Mouse (Mus musculus) forebrain, embryonic 13.5 days (tissue): ENCODE measurements around the gene Gm17268. TPM values are rescaled to one million over a fixed set of nuclear protein-coding genes. Genes with fewer than 3 reads are reported as not detected.

Source experiments
- ATAC-seq: fragments of 200-750 bp; cut with Nextera tagmentation; 2 replicates; pipeline ENCODE4 v1.8.0; 2017
- H3K27ac ChIP-seq: fragments of 300-500 bp; sonication (generic); 2 replicates; pipeline ENCODE4 v1.5.1; 2015; ENCODE audit warnings: inconsistent platforms, mild to moderate bottlenecking, moderate library complexity
- H3K27me3 ChIP-seq: fragments of 300-500 bp; sonication (generic); 2 replicates; pipeline ENCODE4 v1.6.1; 2015; ENCODE audit warnings: mild to moderate bottlenecking, inconsistent platforms
- H3K36me3 ChIP-seq: fragments of 300-500 bp; sonication (generic); 2 replicates; pipeline ENCODE4 v1.6.1; 2015; ENCODE audit warnings: mild to moderate bottlenecking, inconsistent platforms; ENCODE audit not compliant: poor library complexity, severe bottlenecking
- H3K4me1 ChIP-seq: fragments of 300-500 bp; sonication (generic); 2 replicates; pipeline ENCODE4 v1.6.1; 2015; ENCODE audit warnings: inconsistent platforms
- H3K4me2 ChIP-seq: fragments of 300-500 bp; sonication (generic); 2 replicates; pipeline ENCODE4 v1.6.1; 2015; ENCODE audit warnings: inconsistent platforms, mild to moderate bottlenecking, moderate library complexity
- H3K4me3 ChIP-seq: fragments of 300-500 bp; sonication (generic); 2 replicates; pipeline ENCODE4 v1.5.1; 2015; ENCODE audit warnings: mild to moderate bottlenecking, inconsistent platforms
- H3K9ac ChIP-seq: fragments of 300-500 bp; sonication (generic); 2 replicates; pipeline ENCODE4 v1.6.1; 2015; ENCODE audit warnings: mild to moderate bottlenecking, inconsistent platforms
- H3K9me3 ChIP-seq: fragments of 300-500 bp; sonication (generic); replicated peaks from 2 replicates; pipeline ENCODE4 v1.6.1; 2016; ENCODE audit warnings: inconsistent platforms
- WGBS: fragments of 180-500 bp; shearing (Covaris S2); methylation state at CpG from one replicate; pipeline ENCODE4 v1.1.7; 2015; 5-methylcytosine and 5-hydroxymethylcytosine counted together
- polyA plus RNA-seq: library from polyadenylated mRNA; unstranded; fragments of >200 nt; fragmentation: Nextera tagmentation; extraction: Ambion mirVana; gene quantifications from 2 replicates; pipeline ENCODE4 v1.2.1, GENCODE M21; 2015

Gm17268 gene
- polyA plus RNA-seq: not detected in 2 replicates

DNA sequence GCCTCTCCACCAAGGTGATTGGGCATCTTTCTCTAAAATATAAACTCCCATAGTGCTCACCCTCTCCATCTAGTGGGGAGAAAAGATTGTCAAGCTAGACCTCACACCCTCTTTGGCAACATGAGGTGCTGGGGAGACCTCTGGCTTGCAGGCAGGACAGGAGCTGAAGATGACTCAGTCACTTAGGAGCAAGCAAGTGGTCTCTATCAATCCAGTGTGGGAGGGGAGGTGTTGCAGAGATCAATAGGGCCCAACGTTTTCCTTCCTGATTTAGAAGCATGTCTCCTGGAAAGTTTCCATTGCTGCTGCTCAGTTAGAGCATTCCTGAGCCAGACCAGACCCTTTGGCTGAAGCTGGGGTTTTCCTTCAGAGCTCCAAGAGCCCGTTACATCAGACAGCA lies at the start of gene Gm17268:
Gene Gm17268, minus strand, starts transcription at position 28 of the 400 bp plus-strand sequence.
- ATAC-seq: no peak
- no peaks in the 10 kb centered on the region for H3K36me3 ChIP-seq
- no peak within 1 kb of the TSS for H3K9ac ChIP-seq
- no peak within 1 kb of the TSS for H3K4me2 ChIP-seq
- no peak within 1 kb of the TSS for H3K4me3 ChIP-seq
- peaks cover 7% of the 10 kb centered on the region; the same call in 1 of the 2 replicates for H3K4me1 ChIP-seq
- no peaks in the 10 kb centered on the region for H3K27me3 ChIP-seq
- 53% methylated on average over 2 of the region's 2 CpGs for WGBS
- no peak within 1 kb of the TSS for H3K27ac ChIP-seq
- no peaks in the 10 kb centered on the region for H3K9me3 ChIP-seq

DNA sequence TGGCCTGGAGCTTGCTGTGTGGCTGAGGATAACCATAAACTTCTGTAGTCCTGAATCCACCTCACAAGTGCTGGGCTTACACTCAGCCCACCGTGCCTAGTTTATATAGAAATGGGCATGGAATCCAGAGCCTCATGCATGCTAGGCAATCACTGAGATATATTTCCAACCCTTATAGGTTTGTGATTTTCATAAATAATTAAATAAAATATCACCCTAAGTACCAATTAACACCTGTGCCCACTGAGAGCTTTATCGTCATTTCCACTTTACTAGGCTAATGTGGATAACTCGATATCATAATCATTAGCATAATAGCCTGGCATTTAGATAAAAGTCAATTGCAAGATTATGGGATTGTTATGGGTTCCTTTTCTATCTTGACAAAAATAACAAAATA lies 46.0 kb upstream of the Gm17268 start:
- Histone ChIP-seq H3K27ac (no peak overlapping the region), H3K4me1 (no peaks in the 10 kb centered on the region), H3K9me3 (no peaks in the 10 kb centered on the region), H3K36me3 (no peaks in the 10 kb centered on the region), H3K4me3 (no peak overlapping the region), H3K9ac (no peak overlapping the region), H3K4me2 (no peak overlapping the region), H3K27me3 (no peaks in the 10 kb centered on the region)
- ATAC-seq: no peak
- WGBS: 85% methylated on average over 3 of the region's 3 CpGs

DNA sequence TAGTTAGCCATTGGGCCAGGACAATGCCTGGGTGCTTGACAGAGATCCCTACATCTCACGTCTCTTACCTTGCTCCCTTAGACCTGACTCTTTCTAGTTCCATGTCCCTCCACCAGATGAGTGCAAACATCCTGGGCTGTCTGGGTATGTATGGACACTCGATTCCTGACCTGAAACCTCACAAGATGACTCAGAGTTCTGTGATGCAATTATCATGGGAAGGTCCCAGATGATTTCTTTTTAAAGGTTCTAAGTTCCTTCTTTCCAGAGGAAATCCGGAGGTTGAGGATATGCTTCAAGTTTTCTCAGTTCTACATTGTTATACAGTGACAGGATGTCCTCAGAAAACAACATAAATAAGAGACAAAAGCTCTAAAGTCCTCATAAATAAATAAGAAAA lies 42.5 kb upstream of the Gm17268 start:
- no peaks in the 10 kb centered on the region for H3K36me3 ChIP-seq
- H3K4me3 ChIP-seq: no peak overlapping the region
- H3K4me1 ChIP-seq: no peaks in the 10 kb centered on the region
- no peak for ATAC-seq
- WGBS: 91% methylated on average over 3 of the region's 3 CpGs
- no peaks in the 10 kb centered on the region for H3K9me3 ChIP-seq
- H3K27me3 ChIP-seq: no peaks in the 10 kb centered on the region
- no peak overlapping the region for H3K4me2 ChIP-seq
- no peak overlapping the region for H3K9ac ChIP-seq
- no peak overlapping the region for H3K27ac ChIP-seq

DNA sequence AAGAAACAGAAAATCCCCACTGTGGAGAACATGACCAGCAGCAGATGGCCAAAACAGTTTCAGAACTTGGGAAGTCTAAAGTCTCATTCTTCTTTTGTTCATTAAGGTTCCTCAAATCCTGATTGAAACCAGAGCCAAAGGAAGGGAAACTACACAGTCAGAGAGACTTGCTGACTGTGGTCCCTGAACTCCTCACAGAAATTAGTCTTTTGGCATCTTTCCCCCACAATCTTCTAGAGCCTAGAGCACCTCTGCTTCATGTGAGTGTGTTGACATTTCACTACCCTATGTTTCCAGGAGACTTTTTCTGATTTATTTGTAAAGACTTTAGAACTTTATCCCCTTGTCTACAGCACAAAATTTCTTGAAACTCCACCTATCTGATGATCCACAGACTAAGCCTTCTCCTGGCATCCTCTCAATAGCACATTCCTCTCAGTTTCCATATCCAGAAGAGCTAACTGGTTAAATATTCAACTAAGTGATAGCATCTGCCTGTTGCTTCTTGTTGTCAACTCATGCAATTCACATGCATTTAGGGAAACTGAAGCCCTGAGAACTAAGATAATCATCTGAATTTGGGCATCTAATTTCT lies 39.9 kb upstream of the Gm17268 start:
- Histone ChIP-seq H3K9me3 (no peaks in the 10 kb centered on the region), H3K27ac (no peak overlapping the region), H3K4me2 (no peak overlapping the region), H3K9ac (no peak overlapping the region), H3K36me3 (no peaks in the 10 kb centered on the region), H3K4me3 (no peak overlapping the region), H3K4me1 (no peaks in the 10 kb centered on the region), H3K27me3 (no peaks in the 10 kb centered on the region)
- ATAC-seq: no peak

DNA sequence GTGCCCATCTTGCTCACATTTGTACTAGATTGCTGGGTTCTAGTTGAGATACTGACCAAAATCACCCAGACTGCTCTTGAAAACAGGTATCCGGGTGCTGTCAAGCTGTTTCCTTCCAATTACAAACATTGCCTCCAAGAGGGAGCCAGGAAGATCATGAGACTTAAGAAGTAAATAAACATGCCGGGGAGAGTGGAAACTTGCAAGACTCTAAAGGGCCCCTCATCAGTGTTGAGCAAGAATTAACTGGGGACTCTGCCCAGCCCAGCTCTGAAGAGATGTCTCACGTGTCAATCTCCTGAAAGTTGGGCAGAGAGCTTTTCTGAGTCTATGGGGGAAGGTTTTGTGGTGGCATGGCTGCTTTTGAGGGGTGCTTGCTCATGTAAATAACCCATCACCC lies 38.7 kb upstream of the Gm17268 start:
- no peaks in the 10 kb centered on the region for H3K36me3 ChIP-seq
- 83% methylated on average over 3 of the region's 3 CpGs for WGBS
- H3K4me2 ChIP-seq: no peak overlapping the region
- no peaks in the 10 kb centered on the region for H3K27me3 ChIP-seq
- no peaks in the 10 kb centered on the region for H3K4me1 ChIP-seq
- no peak for ATAC-seq
- H3K9me3 ChIP-seq: no peaks in the 10 kb centered on the region
- no peak overlapping the region for H3K27ac ChIP-seq
- no peak overlapping the region for H3K9ac ChIP-seq
- no peak overlapping the region for H3K4me3 ChIP-seq

DNA sequence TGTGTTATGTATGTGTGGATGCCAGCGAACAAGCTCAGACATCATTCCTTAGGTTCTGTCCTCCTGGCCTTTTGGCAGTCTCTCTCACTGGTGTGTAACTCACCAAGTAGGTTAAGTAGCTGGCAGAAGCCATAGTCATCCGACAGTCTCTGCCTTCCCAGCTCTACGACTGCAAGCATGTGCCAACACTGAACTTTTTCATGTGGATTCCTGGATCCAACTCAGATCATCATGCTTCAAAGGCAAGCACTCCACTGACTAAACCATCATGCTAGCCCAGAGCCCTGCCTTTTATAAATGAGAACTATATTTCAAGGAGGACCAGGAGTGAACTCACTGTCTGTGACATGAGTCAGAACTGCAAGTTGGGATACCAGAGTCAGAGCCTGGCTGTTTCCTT lies 35.3 kb upstream of the Gm17268 start:
- 81% methylated on average over 3 of the region's 3 CpGs for WGBS
- Histone ChIP-seq H3K27me3 (no peaks in the 10 kb centered on the region), H3K36me3 (no peaks in the 10 kb centered on the region), H3K9me3 (no peaks in the 10 kb centered on the region), H3K9ac (no peak overlapping the region), H3K4me1 (no peaks in the 10 kb centered on the region), H3K4me3 (no peak overlapping the region), H3K4me2 (no peak overlapping the region), H3K27ac (no peak overlapping the region)
- no peak for ATAC-seq

DNA sequence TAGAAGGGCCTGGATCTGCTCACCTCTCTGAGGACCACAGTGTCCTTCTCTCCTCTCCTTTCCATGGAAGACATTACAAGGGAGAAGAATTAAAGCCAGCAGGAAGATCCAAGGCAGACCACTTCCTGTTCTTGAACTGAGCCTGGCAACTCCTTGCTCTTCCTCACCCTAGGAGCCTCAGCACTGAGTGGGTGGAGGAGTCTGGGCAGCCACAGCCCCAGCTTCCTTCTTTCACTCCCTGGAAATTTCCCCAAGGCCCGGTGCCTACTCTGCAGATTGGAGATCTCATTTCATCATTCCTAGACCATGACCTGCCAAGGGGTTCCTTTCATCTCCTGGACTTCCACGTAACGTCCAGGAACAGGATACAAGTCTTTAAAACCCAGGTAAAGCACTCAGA lies 34.6 kb upstream of the Gm17268 start:
- no peak overlapping the region for H3K4me3 ChIP-seq
- WGBS: 86% methylated on average over 3 of the region's 3 CpGs
- no peaks in the 10 kb centered on the region for H3K27me3 ChIP-seq
- no peak overlapping the region for H3K4me2 ChIP-seq
- H3K36me3 ChIP-seq: no peaks in the 10 kb centered on the region
- ATAC-seq: no peak
- no peaks in the 10 kb centered on the region for H3K9me3 ChIP-seq
- no peak overlapping the region for H3K9ac ChIP-seq
- H3K27ac ChIP-seq: no peak overlapping the region
- H3K4me1 ChIP-seq: no peaks in the 10 kb centered on the region

DNA sequence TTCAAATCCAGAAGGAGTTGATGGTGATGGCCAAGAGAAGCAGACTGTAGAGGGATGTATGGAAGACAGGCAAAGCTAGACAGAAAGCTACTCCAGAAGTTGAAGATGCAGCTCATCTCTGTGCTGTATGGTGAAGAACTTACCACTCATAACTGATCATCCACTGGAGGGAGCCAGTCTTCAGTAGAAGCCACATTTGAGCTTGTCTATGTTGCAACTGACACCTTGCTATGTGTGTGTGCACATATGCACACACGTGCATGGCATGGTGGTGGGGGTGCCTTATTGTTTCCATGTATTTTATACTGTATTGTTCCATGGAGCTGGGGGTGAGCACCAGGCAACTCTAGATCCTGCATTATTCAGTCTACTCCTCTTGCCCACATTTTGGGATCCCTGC lies 34.0 kb upstream of the Gm17268 start:
- H3K9me3 ChIP-seq: no peaks in the 10 kb centered on the region
- no peak overlapping the region for H3K4me3 ChIP-seq
- no peaks in the 10 kb centered on the region for H3K27me3 ChIP-seq
- H3K36me3 ChIP-seq: no peaks in the 10 kb centered on the region
- H3K9ac ChIP-seq: no peak overlapping the region
- H3K27ac ChIP-seq: no peak overlapping the region
- ATAC-seq: no peak
- H3K4me2 ChIP-seq: no peak overlapping the region
- WGBS: 70% methylated on average over 1 of the region's 1 CpGs
- no peaks in the 10 kb centered on the region for H3K4me1 ChIP-seq

DNA sequence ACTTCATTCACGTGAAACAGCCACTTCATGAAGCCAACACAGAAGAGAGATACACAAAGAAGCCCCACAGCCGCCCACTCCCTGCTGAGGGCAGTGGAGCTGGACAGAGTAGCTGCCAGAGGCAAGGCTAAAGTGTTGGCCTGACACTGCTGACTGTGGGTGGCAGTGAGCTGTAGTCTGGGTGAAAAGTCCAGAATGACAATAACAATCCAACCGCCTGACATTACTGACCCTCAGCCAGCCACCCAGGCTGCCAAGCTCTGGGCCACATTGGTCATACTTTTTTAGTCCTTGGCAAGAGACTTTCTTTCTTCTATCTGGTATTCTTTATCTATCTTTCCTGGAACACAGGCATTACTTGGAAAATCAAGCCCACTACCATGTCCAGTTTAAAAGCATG lies 32.7 kb upstream of the Gm17268 start:
- no peaks in the 10 kb centered on the region for H3K9me3 ChIP-seq
- 77% methylated on average over 3 of the region's 3 CpGs for WGBS
- H3K27me3 ChIP-seq: no peaks in the 10 kb centered on the region
- H3K4me2 ChIP-seq: no peak overlapping the region
- H3K4me1 ChIP-seq: no peaks in the 10 kb centered on the region
- no peaks in the 10 kb centered on the region for H3K36me3 ChIP-seq
- H3K27ac ChIP-seq: no peak overlapping the region
- no peak overlapping the region for H3K9ac ChIP-seq
- no peak overlapping the region for H3K4me3 ChIP-seq
- ATAC-seq: no peak

DNA sequence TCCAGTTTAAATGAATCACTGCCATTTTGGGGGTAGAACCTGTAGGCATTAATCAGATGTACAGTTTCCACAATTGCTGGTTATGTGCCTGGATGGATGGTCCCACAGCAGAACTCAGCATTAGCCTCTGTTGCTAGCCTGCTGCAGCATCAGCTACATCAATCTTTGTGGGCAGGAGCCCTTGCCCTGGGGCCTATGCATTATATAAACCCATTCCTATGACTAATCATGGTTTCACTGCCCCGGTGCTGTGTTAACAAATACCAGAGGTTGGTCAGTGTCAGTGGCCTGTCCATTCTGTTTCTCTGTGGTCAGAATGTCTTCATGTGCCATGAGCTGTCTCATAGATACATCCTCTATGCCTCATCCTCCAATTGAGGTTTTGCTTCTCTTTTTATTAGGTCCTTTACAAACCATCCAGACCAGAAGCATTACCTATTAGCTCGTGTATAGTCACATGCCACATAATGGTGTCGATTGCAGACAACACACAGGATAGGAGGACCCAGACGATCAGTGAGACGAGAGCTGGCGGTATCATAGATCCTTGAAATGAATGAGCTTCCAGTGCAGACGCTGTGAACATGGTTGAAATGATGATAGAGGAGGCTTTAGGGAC lies 28.7 kb upstream of the Gm17268 start:
- ATAC-seq: no peak
- H3K36me3 ChIP-seq: no peaks in the 10 kb centered on the region
- 83% methylated on average over 7 of the region's 7 CpGs for WGBS

DNA sequence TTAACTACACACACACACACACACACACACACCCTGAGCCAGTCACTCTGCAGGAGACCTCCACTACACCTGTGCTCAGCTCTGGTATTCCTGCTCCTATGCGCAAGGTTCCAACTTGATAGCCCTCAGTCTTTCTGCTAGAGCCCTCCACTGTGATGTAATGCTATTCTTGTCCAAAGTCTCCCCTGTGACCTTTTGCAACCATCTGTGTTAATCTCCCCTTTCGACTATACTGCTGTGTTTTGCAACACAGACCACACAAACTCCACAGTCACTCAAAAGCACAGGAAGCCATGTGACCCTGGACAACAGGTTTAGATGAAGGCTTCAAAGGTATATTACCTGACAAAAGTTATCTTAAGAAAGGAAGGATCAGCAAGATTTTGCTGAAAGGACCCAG lies 25.1 kb upstream of the Gm17268 start:
- Histone ChIP-seq H3K9me3 (no peaks in the 10 kb centered on the region), H3K4me2 (no peak overlapping the region), H3K4me1 (no peaks in the 10 kb centered on the region), H3K27me3 (no peaks in the 10 kb centered on the region), H3K36me3 (no peaks in the 10 kb centered on the region), H3K4me3 (no peak overlapping the region), H3K27ac (no peak overlapping the region), H3K9ac (no peak overlapping the region)
- 77% methylated on average over 2 of the region's 2 CpGs for WGBS
- no peak for ATAC-seq

More for the DNA sequence above, 28.7 kb upstream of the Gm17268 start:
- Histone ChIP-seq H3K9me3 (no peaks in the 10 kb centered on the region), H3K9ac (no peak overlapping the region), H3K4me2 (no peak overlapping the region), H3K4me3 (no peak overlapping the region), H3K4me1 (no peaks in the 10 kb centered on the region), H3K27me3 (no peaks in the 10 kb centered on the region), H3K27ac (no peak overlapping the region)

DNA sequence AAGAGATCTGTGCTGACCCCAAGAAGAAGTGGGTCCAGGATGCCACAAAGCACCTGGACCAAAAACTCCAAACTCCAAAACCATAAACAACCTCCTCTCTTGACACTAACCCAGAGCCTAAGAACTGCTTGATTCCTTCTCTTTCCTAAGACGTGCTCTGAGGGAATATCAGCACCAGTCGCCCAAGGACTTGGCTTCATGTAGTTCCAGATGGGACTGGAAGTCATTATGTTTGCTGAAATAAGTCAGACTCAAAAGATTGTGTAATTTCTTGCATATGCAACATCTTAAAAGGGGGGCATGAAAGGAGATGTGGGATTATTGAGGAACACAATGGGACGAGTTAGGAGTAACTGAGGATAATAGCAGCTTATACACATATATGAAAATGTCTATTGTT lies 23.9 kb upstream of the Gm17268 start:
- no peaks in the 10 kb centered on the region for H3K9me3 ChIP-seq
- no peaks in the 10 kb centered on the region for H3K36me3 ChIP-seq
- H3K4me3 ChIP-seq: no peak overlapping the region
- no peak overlapping the region for H3K4me2 ChIP-seq
- H3K27me3 ChIP-seq: no peaks in the 10 kb centered on the region
- no peak for ATAC-seq
- 84% methylated on average over 3 of the region's 3 CpGs for WGBS
- H3K27ac ChIP-seq: no peak overlapping the region
- no peak overlapping the region for H3K9ac ChIP-seq
- H3K4me1 ChIP-seq: no peaks in the 10 kb centered on the region

DNA sequence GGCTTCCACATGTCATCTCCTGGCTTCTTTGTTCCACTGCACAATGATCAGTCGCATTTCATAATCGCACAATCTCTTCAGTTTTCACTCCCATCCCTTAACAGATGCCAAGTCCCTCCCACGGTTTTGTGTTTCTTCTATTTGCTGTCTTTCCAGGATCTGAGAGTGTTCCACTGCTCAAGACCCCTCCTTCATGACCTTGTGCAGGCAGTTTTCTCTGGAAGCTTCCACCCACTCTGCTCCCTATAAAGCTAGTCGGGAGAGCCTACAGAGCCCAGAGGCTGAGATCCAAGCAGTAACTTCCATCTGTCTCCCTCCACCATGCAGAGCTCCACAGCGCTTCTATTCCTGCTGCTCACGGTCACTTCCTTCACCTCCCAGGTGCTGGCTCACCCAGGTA lies 19.3 kb upstream of the Gm17268 start, which contains the start of gene Ccl11:
Gene Ccl11, plus strand, starts transcription at position 178 of the 400 bp plus-strand sequence.
- H3K4me3 ChIP-seq: no peak within 1 kb of the TSS
- no peaks in the 10 kb centered on the region for H3K4me1 ChIP-seq
- no peaks in the 10 kb centered on the region for H3K27me3 ChIP-seq
- no peak for ATAC-seq
- H3K9me3 ChIP-seq: no peaks in the 10 kb centered on the region
- no peak within 1 kb of the TSS for H3K4me2 ChIP-seq
- H3K27ac ChIP-seq: no peak within 1 kb of the TSS
- 86% methylated on average over 6 of the region's 6 CpGs for WGBS
- H3K9ac ChIP-seq: no peak within 1 kb of the TSS
- H3K36me3 ChIP-seq: no peaks in the 10 kb centered on the region
